Mouse (Mus musculus) embryonic stem cell, embryonic (primary cell): ENCODE measurements at regions not wholly inside any gene's neighbourhood (a gene's known extent, or its start where the extent isn't known, plus 50 kb on each side); places are given as distances from the start of the nearest gene placed in this dataset.

Source experiments
- CTCF ChIA-PET, 4 experiments: fragments of 300-600 bp in 2 of 4; fragments of 350-600 bp in 2 of 4; sonication (Branson Sonifier 250); formaldehyde crosslinking; loops; one replicate each; lab custom pipeline; 2022; ENCODE audit warnings: inconsistent platforms in 2 of 4; lab: Charles Lee
- POLR2A ChIA-PET, 4 experiments: fragments of 300-600 bp in 2 of 4; fragments of 350-600 bp in 2 of 4; sonication (Branson Sonifier 250); formaldehyde crosslinking; loops; one replicate each; lab custom pipeline; 2022; ENCODE audit warnings: antibody characterized with exemption in 4 of 4, inconsistent platforms in 1 of 4; lab: Charles Lee

- POLR2A ChIA-PET = no interaction called here
- CTCF ChIA-PET = no interaction called here
Measured at GRCm38 (mm10) chr7:69553981-69554380, 804.9 kb upstream of the Arrdc4 start.

DNA sequence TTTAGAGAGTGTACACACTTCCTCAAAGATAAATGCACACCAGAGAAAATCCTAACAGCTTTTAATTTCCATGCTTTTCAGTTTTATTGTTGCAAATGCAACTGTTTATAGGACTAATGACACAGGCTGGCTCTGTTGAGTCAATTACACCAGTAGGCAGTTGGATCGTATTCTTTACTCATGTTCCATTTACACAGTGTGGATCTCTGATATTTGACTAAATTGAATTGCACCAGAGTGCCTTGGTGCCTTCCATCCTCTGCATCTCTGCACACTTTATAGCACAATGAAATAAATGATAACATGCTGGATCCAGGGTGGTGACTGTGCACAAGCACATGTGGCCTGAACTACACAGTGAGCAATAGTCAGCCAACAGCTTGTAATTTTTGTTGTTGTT lies 787.0 kb upstream of the Arrdc4 start:
- ChIA-PET POLR2A (no interaction called here), CTCF (no interaction called here)

DNA sequence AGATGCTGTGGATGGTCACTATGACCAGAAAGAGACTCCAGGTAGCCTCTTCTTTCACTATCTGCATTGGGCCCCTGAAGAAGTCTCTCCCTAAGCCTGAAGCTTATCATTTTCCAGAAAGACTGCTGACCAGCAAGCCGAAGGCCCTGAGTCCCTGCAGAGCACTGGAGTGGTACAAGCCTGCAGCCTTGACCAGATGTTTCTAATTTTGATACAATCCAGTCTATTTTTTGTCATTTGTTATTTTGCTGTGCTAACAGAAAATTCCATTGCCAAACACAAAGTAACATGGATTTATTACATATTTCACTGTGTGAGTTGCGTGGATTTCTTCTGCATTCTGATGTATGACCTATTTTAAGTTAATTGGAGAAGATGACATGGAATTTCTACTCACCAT lies 764.9 kb upstream of the Arrdc4 start:
- ChIA-PET POLR2A (no interaction called here), CTCF (interaction anchor here in 1 of 4 experiments (0.7 kb wide), 1 partner anchor 805 kb away, joined by 3 read pairs; no protein-coding TSS in a partner anchor)

- CTCF ChIA-PET = no interaction called here
Measured at GRCm38 (mm10) chr7:69510389-69510788, 761.3 kb upstream of the Arrdc4 start.

GRCm38 (mm10) chr7:69493062-69493930 lies 744.3 kb upstream of the Arrdc4 start:
- POLR2A ChIA-PET = interaction anchor here in 2 of 4 experiments (0.6 to 0.7 kb wide), 2 partner anchors 781 to 960 kb away, joined by 3 read pairs; no protein-coding TSS in a partner anchor
- CTCF ChIA-PET = interaction anchor here in 1 of 4 experiments (1.0 kb wide), 1 partner anchor 841 kb away, joined by 3 read pairs; no protein-coding TSS in a partner anchor

More at GRCm38 (mm10) chr7:69510389-69510788, 761.3 kb upstream of the Arrdc4 start:
- POLR2A ChIA-PET = no interaction called here

GRCm38 (mm10) chr7:69490566-69491466 lies 741.8 kb upstream of the Arrdc4 start:
- POLR2A ChIA-PET = no interaction called here
- CTCF ChIA-PET = interaction anchor here in 1 of 4 experiments (0.9 kb wide), 1 partner anchor 49 kb away, joined by 4 read pairs; no protein-coding TSS in a partner anchor

- ChIA-PET POLR2A (interaction anchor here in 1 of 4 experiments (0.6 kb wide), 1 partner anchor 1376 kb away, joined by 3 read pairs; no protein-coding TSS in a partner anchor), CTCF (interaction anchor here in 1 of 4 experiments (1.1 kb wide), 1 partner anchor 909 kb away, joined by 3 read pairs; no protein-coding TSS in a partner anchor)
Measured at GRCm38 (mm10) chr7:69488630-69489029, 739.6 kb upstream of the Arrdc4 start.

- ChIA-PET POLR2A (no interaction called here), CTCF (no interaction called here)
Measured at GRCm38 (mm10) chr7:69487111-69487510, 738.1 kb upstream of the Arrdc4 start.

DNA sequence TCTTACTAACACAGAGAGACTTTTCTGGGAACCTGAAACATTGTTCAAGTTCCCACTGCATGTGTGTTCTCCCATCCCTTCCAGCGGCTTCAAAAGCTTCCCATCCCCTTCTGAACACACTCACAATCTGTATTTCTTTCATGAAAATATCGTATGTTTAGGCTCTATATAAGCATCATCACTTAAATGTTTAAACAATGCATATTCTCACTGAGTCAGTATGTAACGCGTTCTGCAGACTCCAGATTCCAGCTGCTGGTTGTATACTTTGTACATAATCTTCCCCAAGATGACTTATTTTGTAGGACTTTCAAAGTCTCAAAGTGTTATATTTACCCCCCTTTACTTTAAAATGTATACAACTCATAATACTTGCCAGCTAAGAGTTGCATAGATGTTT lies 735.5 kb upstream of the Arrdc4 start:
- CTCF ChIA-PET = no interaction called here

More for the DNA sequence above, 735.5 kb upstream of the Arrdc4 start:
- POLR2A ChIA-PET = no interaction called here
